ENCODE assay signal across 7 mouse cellular contexts in the genomic region with DNA sequence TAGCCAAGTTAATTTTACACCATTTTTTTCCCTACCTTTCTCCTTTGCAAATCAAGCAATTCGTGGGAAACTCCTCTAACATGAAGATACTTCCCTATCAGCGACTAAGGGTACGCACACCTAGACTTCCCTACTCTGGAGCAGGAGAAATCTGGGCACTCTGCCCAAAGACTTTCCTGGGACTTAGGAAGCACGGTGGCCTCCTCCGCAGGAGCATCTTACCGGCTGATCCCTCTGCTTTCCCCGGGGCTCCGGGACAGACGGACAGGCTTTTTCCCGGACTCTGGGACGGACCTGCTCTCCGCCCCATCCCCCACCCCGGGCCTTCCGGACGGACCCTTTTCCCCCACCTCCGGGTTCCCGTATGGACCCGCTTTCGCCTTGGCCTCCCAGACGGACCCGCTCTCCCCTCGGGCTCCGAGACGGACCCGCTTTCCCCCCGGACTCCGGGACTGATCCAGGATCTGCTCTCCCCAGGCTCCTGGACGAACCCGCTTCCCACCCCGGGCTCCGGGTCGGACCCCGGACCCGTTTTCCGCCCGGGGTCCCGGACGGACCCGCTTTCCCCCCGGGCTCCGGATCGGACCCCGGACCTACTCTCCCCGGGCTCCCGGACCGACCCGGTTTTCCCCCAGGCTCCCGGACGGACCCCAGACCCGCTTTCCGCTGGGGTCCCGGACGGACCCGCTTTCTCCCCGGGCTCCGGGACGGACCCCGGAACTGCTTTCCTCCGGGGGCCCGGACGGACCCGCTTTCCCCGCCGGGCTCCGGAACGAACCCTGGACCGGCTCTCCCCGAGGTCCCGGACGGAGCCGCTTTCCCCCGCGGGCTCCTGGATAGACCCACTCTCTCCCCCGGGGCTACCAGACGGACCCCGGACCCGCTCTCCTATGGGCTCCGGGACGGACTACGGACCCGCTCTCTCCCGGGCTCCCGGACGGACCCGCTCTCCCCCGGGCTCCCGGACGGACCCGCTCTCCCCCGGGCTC. TPM values are rescaled to one million over a fixed set of nuclear protein-coding genes. Genes with fewer than 3 reads are reported as not detected.
DNase-seq lines count a peak whose midpoint lies in the region; ATAC-seq lines count a peak whose summit lies in the region.

No protein-coding gene starts in this region.

- peaks cover 19% of the 10 kb centered on the region for H3K27me3 ChIP-seq in forebrain, embryonic 11.5 days (ENCODE audit: control insufficient read depth, insufficient read depth, low read length)
- peaks cover 16% of the 10 kb centered on the region; the same call in 1 of the 2 replicates for H3K27me3 ChIP-seq in kidney, embryonic 14.5 days (ENCODE audit: control insufficient read depth, insufficient read depth, low read length)

- H3K36me3 ChIP-seq in forebrain, embryonic 11.5 days (ENCODE audit: control insufficient read depth, insufficient read depth, low read length) = no peaks in the 10 kb centered on the region
- H3K36me3 ChIP-seq in kidney, embryonic 14.5 days (ENCODE audit: control insufficient read depth, insufficient read depth, low read length) = no peaks in the 10 kb centered on the region

- no peak; the same call in 1 of the 2 replicates for ATAC-seq in forebrain, embryonic 11.5 days (replicated peaks; ENCODE audit: low FRiP score)
- peak; percentile 52; the same call in 1 of the 2 replicates for ATAC-seq in kidney, embryonic 14.5 days (ENCODE audit: low FRiP score, low TSS enrichment)

- peak overlapping the region; percentile 31 for H3K4me3 ChIP-seq in forebrain, embryonic 11.5 days (ENCODE audit: low read depth, low read length)
- H3K4me3 ChIP-seq in kidney, embryonic 14.5 days (ENCODE audit: low read length) = peak overlapping the region; percentile 31

- WGBS in forebrain, embryonic 11.5 days = 21% methylated on average over 77 of the region's 90 CpGs
- WGBS in kidney, embryonic 14.5 days = 37% methylated on average over 75 of the region's 90 CpGs

- DNase-seq in 3134 (ENCODE audit: extremely low read depth, insufficient read length, low spot score) = peak; percentile 3
- peak; percentile 0 for DNase-seq in CD4-positive helper T cell, adult 2 months (ENCODE audit: low read depth, low spot score)
- DNase-seq in forebrain, embryonic 11.5 days (ENCODE audit: low spot score) = peak; percentile 57
- DNase-seq in lung, postnatal 4 days = peak; percentile 5 to 14
- DNase-seq in frontal cortex, postnatal 10 days (ENCODE audit: low spot score in 2 of 2) = no peak
- no peak for DNase-seq in layer of hippocampus, adult 11-12 months (ENCODE audit: low spot score)

- peak overlapping the region; percentile 49 for H3K4me2 ChIP-seq in forebrain, embryonic 11.5 days (ENCODE audit: low read depth, low read length, severe bottlenecking)
- H3K4me2 ChIP-seq in kidney, embryonic 14.5 days (replicated peaks; ENCODE audit: low read depth, low read length) = peak overlapping the region; percentile 35

- 0 out of 2 replicates have a peak, but pooled peaks cover 2% of the 10 kb centered on the region for H3K4me1 ChIP-seq in forebrain, embryonic 11.5 days (replicated peaks; ENCODE audit: control insufficient read depth, insufficient read depth, low read length)
- H3K4me1 ChIP-seq in kidney, embryonic 14.5 days (ENCODE audit: control insufficient read depth, insufficient read depth, low read length) = no peaks in the 10 kb centered on the region

- peaks cover 4% of the 10 kb centered on the region; the same call in 1 of the 2 replicates for H3K9me3 ChIP-seq in forebrain, embryonic 11.5 days (ENCODE audit: control insufficient read depth, low read length)
- peaks cover 10% of the 10 kb centered on the region for H3K9me3 ChIP-seq in kidney, embryonic 14.5 days (ENCODE audit: control insufficient read depth, low read length)

- no peak overlapping the region; the same call in 1 of the 2 replicates for H3K9ac ChIP-seq in forebrain, embryonic 11.5 days (ENCODE audit: low read length)
- H3K9ac ChIP-seq in kidney, embryonic 14.5 days (ENCODE audit: low read depth, low read length) = no peak overlapping the region

- no peak overlapping the region for H3K27ac ChIP-seq in forebrain, embryonic 11.5 days (ENCODE audit: low read depth, low read length)
- no peak overlapping the region for H3K27ac ChIP-seq in kidney, embryonic 14.5 days (ENCODE audit: low read depth, low read length)

RNA-seq across cellular contexts. Expression of a gene that starts 1.3 kb away (rescaled TPM):
- polyA plus RNA-seq in forebrain, embryonic 11.5 days (2014; fragmentation: Nextera tagmentation; extraction: Ambion mirVana) = 1.2 and 1.5 TPM in 2 replicates
- polyA plus RNA-seq in kidney, embryonic 14.5 days (2014; fragmentation: Nextera tagmentation; extraction: Ambion mirVana) = 2.4 and 3.2 TPM in 2 replicates

RNA-seq across cellular contexts. Expression of a gene that starts 1.5 kb away (rescaled TPM):
- polyA plus RNA-seq in forebrain, embryonic 11.5 days (2014; fragmentation: Nextera tagmentation; extraction: Ambion mirVana) = not detected in 2 replicates
- polyA plus RNA-seq in kidney, embryonic 14.5 days (2014; fragmentation: Nextera tagmentation; extraction: Ambion mirVana) = not detected in 2 replicates

Comparison
In these comparisons a context has a peak if more than half of its experiments do, and no peak if none do; other contexts are left out.
1. DNase-seq: peak in 3134 (single experiment), CD4-positive helper T cell, adult 2 months (single experiment), forebrain, embryonic 11.5 days (single experiment) and lung, postnatal 4 days (2 of 2); none in frontal cortex, postnatal 10 days (0 of 2) and layer of hippocampus, adult 11-12 months (single experiment).